Mouse (Mus musculus) layer of hippocampus, postnatal 14 days (tissue): ENCODE measurements around the gene Lhx3. TPM values are rescaled to one million over a fixed set of nuclear protein-coding genes. Genes with fewer than 3 reads are reported as not detected.

ENCODE experiments used
- DNase-seq, 2 experiments: peaks; one replicate each; pipeline ENCODE4 v3.0.0; 2021 to 2022; ENCODE audit warnings: low spot score in 2 of 2, mixed read lengths in 1 of 2
- total RNA-seq, 2 experiments: library from RNA; stranded (reverse); gene quantifications; 2 replicates each; pipeline ENCODE4 v1.2.3; 2021

Gene Lhx3
- total RNA-seq, 2 experiments from 2014 or later, result not detected

DNA sequence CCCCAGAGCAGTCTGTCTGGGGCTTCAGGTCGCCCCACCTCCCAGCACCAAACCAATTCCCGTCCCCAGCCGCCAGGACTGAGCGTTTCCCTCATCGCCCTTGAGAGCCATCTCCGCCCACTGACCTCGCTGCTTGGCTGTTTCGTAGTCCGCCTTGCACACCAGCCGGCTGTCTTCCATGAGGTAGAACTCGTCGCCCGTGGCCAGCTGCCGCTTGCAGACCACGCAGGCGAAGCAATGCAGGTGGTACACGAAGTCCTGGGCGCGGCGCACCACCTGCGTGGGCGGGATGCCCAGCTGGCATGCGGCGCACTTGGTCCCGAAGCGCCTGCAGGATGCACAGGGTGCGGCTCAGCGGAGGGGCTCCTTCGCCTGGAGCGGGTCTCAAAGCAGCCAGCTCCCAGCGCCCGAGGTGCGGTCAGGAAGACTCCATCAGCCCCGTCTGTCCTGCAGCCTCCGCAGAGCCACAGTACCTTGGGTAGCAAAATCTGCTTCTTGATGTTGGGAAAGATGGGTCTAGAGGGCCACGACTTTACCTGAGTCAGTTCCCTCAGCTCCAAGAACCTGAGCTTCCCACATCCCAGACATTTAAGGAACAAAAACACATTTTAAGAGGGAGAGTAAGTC is 5.1 kb downstream of the Lhx3 start:
- no peak for DNase-seq

- DNase-seq, result no peak
These were observed 5.9 kb downstream of the Lhx3 start for GRCm38 (mm10) chr2:26201926-26202848.

DNA sequence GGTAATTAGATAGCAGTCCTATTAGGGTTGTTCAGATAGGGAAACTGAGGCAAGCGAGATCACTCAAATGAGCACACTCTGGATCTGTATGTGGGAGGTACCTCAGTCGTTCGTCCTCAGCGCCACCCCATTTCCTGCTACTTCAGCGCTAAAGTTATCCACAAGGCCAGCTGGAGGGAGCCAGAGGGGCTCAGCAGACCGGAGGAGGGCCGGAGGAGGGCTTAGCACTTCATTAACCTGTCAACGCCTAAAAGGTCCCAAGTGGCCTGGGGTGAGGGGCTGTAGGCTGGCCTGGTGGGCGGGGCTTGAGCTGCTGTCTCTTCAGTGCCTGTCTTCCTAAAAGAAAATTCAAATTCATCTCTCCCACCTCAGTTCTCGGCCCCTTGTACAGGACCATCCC is 9.6 kb downstream of the Lhx3 start:
- DNase-seq, result no peak

- DNase-seq, result no peak
These were observed 13.3 kb downstream of the Lhx3 start for GRCm38 (mm10) chr2:26194552-26195339.

DNA sequence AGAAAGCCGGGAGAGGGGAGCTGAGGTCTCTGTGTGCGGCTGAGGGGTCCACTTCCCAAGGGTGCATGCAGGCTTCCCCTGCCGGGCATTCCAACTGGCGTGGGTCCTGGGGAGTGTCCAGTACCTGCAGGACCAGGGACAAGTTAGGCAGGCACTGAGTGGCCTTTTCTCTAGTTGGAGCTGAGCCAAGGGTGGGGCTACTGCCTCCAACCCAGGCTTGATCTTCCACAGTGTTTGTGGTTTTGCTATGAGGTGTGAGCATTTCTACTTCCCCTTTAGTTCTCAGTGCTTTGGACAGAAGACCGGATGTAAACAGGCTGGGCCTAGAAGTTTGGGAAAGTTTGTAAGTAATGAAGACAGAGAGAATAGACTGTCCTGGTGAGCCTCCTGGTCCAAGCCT is 19.6 kb downstream of the Lhx3 start:
- DNase-seq, result no peak

GRCm38 (mm10) chr2:26184352-26184751 is 23.7 kb downstream of the Lhx3 start:
- no peak for DNase-seq

DNA sequence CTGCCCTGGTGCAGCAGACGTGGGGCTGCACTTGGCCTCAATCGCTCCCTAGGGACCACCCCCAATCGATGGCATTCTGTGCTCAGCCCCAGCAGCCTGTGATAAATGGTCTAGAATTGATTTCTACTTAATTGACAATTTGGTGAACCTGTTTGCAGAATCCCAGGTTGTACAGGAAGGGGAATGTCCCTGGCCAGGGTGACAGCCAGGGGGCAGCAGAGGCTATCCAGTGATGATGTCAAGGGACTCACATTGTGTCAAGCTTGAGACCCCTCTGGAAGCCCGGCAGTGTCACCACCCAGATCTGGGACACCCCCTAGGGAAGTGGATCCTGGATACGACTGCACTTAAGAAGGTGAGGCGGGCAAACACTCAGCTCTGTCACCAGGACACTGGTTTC is 25.4 kb downstream of the Lhx3 start:
- peak in 1 of 2 experiments; percentile 20 for DNase-seq

GRCm38 (mm10) chr2:26177189-26177588 is 30.9 kb downstream of the Lhx3 start:
- DNase-seq, result no peak

GRCm38 (mm10) chr2:26176731-26177130 is 31.4 kb downstream of the Lhx3 start:
- DNase-seq, result no peak

DNA sequence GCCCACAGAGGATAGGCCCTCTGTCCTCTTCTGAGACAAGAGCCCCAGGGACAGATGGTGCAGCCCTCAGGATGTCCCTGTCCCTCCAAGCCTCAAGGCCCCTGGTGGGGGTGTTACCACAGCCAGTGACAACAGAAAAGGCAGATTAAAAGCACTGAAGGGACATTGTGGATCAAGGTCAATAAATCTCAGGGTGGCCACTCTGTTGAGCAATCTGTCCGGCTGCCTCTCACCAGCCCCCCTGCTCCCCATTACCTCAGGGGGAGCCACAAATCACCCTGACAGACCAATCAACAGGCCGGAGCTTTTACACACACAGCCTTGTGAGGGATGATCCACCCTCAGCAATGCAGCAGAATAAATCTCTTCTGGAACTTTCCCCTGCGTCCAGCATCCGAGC is 32.9 kb downstream of the Lhx3 start:
- no peak for DNase-seq

- no peak for DNase-seq
These were observed 35.9 kb downstream of the Lhx3 start for GRCm38 (mm10) chr2:26172166-26172565.

DNA sequence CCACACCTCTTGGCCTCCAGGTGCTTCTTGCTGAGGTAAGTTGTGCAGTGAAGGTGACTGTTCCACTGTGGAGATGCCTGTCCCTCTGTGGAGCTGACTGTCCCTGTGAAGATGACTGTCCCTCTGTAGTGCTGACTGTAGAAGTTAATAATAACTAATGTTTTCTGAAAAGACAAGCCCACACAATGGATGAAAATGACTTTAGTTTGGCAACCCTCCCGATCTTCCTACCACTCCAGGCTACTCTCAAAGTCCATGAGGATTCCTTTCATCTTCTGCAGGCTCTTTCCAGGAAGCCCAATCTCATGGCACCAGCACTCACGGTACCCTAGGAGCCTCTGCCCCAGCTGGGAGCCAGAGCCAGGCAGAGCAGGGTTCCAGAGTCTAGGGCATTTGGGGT is 37.7 kb downstream of the Lhx3 start:
- no peak for DNase-seq

GRCm38 (mm10) chr2:26168843-26169579 is 39.1 kb downstream of the Lhx3 start:
- no peak for DNase-seq

DNA sequence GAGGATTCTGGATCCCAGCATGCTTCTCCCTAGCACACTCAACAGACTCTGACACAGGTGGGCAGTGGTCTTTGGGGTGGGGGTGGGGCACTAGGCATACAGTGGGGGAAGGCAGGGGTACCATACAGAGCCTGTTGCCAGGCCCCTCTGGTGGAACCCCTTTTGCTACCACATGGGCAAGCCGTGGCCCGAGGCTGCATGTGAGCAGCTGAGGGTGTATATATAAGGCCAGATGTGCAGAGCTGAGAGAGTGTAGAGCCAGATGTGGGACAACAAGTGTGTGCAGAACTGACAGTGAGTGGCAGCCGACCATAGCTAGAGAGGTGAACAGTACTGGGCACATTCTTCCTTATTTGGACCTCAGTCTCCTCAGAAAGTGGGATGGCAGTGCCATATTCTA is 41.2 kb downstream of the Lhx3 start:
- DNase-seq, result no peak

DNA sequence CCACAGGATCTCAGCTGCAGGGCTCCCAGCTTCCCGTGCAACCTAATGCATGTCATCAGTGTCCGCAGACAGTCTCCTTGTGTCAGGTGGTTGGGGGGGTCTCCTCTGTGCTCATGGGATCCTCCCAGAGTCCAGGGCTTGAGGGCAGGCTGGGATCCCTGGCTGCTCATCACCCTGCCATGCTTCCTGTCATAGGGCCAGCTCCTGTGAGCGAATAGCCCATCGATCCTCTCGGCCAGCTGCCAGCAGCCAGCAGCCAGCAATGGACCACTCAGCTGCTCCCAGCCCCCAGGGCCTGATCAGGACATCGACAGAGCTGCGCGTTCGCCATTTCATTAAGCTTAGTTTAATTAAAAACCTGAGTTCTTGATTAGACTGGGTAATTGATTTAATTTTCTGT is 50.0 kb downstream of the Lhx3 start:
- DNase-seq, result no peak

- DNase-seq, result peak in 1 of 2 experiments; percentile 36
These were observed 51.7 kb downstream of the Lhx3 start for GRCm38 (mm10) chr2:26156191-26156977.

- no peak for DNase-seq
These were observed 52.4 kb downstream of the Lhx3 start for GRCm38 (mm10) chr2:26155737-26156136.

DNA sequence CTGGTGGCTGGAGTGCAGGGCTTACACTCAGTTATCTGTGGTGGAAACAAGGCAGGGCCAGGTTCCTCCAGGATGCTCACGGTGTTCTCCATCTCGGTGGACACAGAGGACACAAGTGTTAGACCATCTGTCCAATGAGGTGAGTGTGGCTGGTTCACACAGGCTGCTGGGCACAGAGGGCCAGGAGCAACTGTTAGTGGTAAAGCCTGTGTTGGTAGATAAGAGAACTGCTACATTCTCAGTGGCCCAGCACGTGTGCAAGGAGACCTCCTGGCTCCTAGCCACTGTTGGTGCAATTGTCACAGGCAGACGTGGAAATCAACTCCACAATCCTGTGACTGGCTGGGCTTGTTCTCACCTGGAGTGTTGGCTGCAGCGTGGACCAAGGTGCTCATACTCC is 53.5 kb downstream of the Lhx3 start:
- DNase-seq, result no peak

- peak in 1 of 2 experiments; percentile 61 for DNase-seq
These were observed 54.2 kb downstream of the Lhx3 start for GRCm38 (mm10) chr2:26153909-26154340.

- no peak for DNase-seq
These were observed 54.8 kb downstream of the Lhx3 start for GRCm38 (mm10) chr2:26153295-26153694.
